Mouse (Mus musculus) ovary, postnatal 10 days (tissue): ENCODE measurements around the gene Nav1.

Source experiments
- DNase-seq: peaks from one replicate; pipeline ENCODE4 v3.0.0; 2022; ENCODE audit warnings: low spot score

Nav1 gene

GRCm38 (mm10) chr1:135617344-135617743, 10.2 kb upstream of the Nav1 start:
- no peak for DNase-seq

- peak; percentile 55 for DNase-seq
These were observed 8.9 kb upstream of the Nav1 start for GRCm38 (mm10) chr1:135615715-135616641.

DNA sequence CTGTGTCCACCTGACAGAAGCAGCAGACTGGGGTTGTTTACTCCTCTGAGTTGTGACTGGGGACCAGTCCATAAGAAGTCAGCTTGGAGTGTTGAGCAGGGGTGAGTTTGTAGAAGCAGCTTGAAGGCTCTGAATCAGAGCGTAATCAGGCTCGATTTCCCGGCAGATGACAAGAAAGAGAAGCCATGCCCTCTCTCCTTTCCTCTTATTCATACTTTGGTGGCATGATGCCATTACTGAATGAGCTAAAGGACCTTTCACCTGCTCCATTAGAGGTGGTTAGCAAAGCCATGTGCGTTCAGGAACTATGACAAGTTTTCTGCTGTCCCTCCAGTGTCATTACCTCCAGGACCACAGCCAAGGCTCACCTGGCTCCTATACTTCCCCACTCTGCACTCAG, 2.5 kb upstream of the Nav1 start:
- no peak for DNase-seq

DNA sequence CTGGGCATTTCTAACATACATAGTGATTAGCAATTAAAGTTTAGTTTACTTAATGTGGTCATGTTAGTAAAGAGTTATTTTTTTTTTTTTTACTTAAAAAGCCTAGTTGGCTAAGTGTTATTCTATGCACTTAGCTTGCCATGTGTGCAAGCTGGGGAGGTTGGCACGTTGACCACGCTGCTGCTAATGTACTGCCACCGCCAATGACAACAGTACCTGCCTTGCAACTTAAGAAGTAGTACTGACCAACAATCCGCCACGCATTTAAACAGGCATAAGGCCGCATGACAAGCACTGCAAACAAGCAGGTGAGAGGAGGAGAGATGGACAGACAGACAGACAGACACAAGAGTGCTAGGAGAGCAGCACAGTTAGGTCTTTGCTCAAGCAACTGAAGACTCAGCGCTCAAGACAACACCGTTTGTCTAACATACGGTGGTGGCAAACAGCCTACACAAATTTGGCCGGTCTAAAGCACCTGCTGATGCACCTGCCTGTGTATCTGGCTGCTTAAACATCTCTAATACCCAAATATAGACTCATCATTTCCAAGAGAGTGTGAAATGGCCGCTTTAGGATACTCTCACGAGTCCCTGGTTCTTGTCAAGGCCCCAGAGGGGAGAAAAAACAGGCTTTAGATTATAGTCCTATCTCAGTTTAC, 610 bp downstream of the Nav1 start:
- DNase-seq: no peak

- no peak for DNase-seq
These were observed 1.6 kb downstream of the Nav1 start for GRCm38 (mm10) chr1:135605530-135605929.

DNA sequence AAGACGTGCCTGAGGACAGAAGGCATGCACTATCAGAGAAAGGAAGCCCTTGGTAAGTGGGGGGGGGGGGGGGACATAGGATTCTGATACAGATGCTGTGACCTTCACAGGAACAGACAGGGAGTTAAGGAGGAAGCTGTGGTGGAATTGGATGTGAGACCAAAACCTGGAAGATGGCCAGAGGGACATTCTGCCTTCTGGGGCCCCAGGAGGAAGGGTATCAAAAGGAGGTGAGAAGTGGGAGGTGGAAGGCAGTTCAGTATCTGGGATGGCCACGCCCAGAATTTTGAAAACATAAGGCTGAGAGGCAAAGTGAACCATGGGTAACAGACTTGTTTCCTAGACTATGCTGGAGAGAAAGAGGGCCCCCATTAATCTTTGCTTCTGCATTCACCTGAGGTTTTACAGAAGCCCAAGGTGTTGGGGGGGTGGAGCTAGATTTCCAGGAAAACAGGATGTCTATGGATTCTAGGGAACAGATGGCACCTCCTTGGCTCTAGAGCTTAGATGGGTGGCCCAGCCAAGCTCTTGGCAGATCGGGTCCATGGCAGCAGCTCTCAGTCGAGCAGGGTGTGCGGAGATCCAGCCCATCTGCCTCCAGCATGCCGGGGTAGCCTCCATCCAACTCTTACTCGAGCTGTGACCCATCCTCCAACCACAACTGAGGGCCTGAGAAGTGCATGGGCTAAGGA, 2.6 kb downstream of the Nav1 start:
- no peak for DNase-seq

DNA sequence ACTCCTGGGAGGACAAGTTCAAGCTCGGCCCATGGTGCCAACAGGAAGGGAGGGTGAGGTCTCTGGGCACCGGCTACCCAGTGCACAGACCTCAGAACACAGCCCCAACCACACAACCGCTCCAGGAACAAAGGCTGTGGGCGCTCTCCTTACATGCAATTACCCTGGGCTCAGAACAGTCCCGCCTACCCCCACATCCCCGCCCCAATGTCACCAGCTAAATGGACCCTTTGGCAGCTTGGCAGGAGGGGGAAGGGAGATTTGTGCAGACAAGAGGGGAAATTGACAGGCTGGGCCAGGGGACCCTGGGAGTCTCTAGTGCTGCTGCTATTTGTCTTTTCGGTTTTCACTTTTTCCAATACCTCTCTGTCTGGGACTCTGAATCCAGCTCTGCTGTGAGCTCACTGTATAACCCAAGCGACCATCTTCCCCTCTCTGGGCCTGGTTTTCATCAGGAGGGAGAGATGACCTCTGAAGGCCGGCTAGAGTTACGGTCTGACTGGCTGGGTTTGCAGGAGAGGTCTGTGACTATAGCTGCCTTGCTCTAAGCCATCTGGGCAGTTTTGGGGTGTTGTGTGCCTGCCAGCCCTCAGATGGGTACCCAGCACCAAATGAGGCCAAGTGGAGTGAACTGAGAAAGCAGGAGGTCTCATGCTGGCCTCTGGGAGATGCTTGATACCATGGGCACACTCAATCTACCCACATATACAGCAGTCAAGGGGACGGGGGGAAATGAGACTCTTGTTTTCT, 3.8 kb downstream of the Nav1 start:
- DNase-seq: no peak

DNA sequence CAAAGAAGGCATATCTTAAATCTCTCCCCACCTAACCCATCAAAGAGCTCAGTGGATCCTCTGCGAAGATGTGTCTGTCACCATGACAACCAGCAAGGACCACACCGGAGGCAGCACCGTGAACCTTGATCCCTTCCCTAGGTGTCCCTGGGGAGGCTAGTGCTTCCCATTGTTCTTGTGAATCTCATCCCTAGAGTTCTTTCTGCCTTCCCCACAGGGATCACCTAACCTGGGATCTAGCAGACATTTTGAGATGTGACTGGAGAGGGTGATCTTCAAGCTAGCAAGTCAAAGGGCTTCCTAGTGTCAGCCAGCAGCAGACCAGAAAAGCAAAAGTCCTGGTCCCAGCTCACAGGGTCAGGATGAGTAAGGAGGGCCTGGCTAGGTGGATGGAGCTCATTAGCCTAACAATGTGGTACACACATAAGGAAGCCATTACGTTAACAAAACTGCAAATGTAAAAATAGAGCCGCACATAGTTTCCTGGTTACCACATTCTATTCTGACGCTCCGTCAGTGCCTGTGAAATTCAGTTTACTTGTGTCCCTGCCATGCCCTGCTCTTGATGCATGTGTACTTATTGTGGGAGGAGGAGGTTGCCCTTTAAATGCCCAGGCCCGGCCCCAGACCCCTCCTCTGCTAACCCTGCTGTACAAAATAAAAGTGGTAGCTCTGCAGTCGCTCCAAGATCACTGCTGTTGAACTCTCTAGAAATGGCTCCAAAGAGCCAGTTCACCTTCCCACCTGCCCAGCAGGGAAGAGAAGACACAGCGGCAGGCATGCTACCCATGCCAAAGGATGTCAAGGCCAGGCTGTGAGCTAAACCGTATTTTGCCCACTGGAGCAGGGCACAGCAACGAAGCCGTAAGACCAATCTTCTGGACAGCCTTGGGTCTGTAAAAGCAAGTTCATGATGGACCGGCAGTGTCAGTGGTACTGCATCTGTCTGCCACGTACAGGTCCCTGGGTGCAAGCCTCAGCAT, 6.8 kb downstream of the Nav1 start:
- DNase-seq: no peak

DNA sequence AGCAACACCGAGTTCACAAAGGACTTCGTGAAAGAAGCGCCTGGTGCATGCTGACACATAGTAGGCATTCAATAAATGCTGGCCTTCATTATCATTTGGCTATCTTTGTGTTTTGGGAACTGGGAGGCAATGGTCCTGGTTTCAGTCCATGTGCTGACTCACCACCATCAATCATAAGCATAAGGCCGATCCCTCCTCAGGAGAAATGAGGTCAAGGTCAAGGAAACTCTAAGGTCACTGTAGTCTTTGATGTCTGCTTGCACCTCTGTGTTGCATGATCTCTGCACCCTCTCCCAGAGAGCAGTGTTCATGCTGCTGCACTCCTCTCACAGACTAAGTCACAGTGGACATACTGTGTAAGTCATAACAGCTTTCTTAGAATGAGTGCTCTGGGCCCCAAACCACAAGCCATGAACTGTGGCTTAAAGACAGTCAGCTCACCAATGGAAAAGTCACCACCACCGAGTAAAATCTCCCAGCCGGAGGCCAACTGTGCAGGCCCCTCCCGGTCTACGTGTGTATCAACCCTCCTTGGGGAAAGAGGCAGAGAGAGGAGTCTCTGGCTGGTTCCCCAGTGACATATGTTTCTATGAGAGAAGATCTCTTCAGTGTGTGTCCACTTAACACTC, 8.7 kb downstream of the Nav1 start:
- DNase-seq: no peak

- no peak for DNase-seq
These were observed 12.7 kb downstream of the Nav1 start for GRCm38 (mm10) chr1:135594279-135594903.

GRCm38 (mm10) chr1:135593560-135594278, 13.4 kb downstream of the Nav1 start:
- no peak for DNase-seq

- no peak for DNase-seq
These were observed 16.3 kb downstream of the Nav1 start for GRCm38 (mm10) chr1:135590776-135591175.

DNA sequence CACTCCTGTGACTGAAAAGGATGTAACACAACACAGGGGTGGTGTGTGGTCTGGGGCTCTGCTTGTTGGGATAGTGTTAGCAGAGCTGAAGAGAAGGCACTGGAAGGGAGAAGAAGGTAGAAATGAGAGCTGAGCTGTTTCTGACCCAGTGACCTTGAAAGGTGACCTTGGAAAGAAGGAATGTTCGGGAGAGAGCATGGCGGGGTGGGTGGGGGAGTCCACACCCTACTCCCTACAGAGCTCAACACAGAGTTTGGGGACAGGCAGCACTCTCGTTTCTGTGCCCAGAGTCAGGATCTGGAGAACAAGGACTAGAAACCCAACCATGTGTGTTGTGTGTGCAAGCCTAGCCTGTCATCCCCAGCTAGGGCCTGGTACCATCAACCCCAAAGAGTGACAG, 18.1 kb downstream of the Nav1 start:
- DNase-seq: no peak

- DNase-seq: no peak
These were observed 20.2 kb downstream of the Nav1 start for GRCm38 (mm10) chr1:135586903-135587302.

DNA sequence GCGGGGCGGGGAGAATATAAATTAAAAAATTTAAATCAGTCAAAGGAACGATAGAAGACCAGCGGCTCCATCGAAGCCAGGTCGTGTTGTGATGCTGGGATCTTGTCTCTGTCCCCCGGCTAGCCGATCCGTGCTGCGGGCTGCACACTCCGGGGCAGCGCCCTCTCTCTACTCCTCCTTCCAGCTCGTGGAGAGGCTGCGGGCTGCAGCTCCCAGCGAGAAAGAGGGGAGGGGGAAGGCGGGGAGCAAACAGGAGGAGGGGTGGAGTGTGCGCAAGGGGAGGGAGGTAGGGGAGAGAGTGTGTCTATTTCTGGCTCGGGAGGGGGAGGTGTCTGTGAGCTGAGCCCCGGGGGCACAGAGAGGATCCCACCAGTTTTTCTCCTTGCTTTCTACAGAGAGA, 21.5 kb downstream of the Nav1 start:
- no peak for DNase-seq

DNA sequence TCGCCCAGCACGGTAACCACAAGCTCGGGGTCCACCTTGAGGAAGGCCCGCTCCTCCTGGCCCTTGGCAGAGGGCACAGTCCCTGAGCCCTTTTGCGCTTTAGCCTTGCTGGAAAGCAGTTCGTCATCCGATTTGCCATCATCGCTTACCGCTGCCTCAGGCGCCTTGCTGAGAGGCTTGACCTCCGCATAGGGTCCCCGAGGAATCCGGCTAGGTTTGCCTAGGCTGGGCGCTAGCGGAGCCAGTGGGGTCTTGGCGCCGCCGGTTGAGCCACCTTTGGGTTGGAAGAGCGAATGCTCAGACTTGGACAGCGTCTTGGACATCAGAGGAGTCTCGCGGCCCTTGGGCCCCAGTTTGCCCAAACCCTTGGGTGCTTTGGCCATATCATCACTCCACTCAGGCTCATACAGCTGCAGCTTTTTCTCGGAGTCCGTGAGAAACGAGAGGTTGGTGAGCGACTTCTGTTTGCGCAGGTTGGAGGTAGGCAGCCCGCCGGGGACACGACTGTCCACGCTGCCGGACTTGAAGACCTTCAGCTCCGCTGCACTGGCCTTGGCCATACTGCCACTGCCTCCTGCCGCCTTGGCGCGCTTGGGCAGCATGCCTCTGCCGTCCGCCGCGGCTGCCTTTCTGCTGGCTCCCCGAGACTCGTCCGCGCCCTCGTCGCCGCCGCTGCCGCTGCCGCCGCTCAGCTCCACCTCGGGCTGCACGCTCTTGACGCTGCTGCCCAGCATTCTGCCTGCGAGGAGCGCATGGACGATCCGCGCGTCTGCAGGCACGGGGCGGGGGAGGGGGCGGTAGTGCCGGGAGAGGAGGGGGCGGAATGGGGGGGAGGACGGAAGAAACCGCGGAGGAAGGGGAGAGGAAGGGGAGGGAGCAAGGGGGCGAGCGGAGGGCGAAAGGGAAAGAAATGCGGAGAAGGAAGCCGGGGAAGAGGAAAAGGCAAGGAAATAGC, 22.2 kb downstream of the Nav1 start:
- no peak for DNase-seq

GRCm38 (mm10) chr1:135583678-135584515, 23.2 kb downstream of the Nav1 start:
- DNase-seq: no peak
